Mouse (Mus musculus): ENCODE data around the gene Srd5a1.

- TF ChIP-seq POLR2A (IDR thresholded peaks at IDR 0.05; ENCODE audit: low read depth, low read length), result no peak
- TF ChIP-seq CTCF (IDR thresholded peaks at IDR 0.05; ENCODE audit: extremely low read depth, insufficient read length, insufficient replicate concordance, low read depth, low read length), result no peak
Observed at GRCm38 (mm10) chr13:69627941-69628340, 16.7 kb upstream of the Srd5a1 start.

All from small intestine, adult 2 months (tissue).